Mouse (Mus musculus) gastrocnemius, postnatal 36 days (tissue): ENCODE measurements around the gene Rex1bd. TPM values are rescaled to one million over a fixed set of nuclear protein-coding genes. Genes with fewer than 3 reads are reported as not detected.
A peak's percentile ranks its signal among the peaks of the same experiment; 100 is the strongest.

Experiments used
- DNase-seq, 2 experiments: peaks; one replicate each; pipeline ENCODE4 v3.0.0; 2022
- intact Hi-C: fragments of 180-260 bp; cut with DNase I; formaldehyde crosslinking; loops from one replicate; pipeline ENCODE4 v1.15.1; 2025
- long read RNA-seq, 2 experiments: library from polyadenylated mRNA; stranded (forward); transcript quantifications; one replicate each; pipeline ENCODE4 v2.0.0; 2021
- total RNA-seq, 2 experiments: library from RNA; stranded (reverse); gene quantifications; 2 replicates each; pipeline ENCODE4 v1.2.3; 2021

Gene Rex1bd
- total RNA-seq: 100 to 1,000 TPM; 126 to 128 TPM
- long read RNA-seq, experiment 1, transcript Rex1bd-207 (3 exons, 542 nt): major isoform, 216 of 334 reads
- long read RNA-seq, experiment 1, transcript Rex1bd-205 (4 exons, 725 nt): minor isoform, 7 of 334 reads
- long read RNA-seq, experiment 1, transcript Rex1bd-201 (5 exons, 671 nt): minor isoform, 103 of 334 reads
- long read RNA-seq, experiment 1, partial matches to known transcripts: 6 of 334 reads
- long read RNA-seq, experiment 1, other reads (novel, unspliced or antisense): 1 of 334 reads
- long read RNA-seq, experiment 2, transcript Rex1bd-205 (4 exons, 725 nt): minor isoform, 9 of 482 reads
- long read RNA-seq, experiment 2, transcript Rex1bd-201 (5 exons, 671 nt): minor isoform, 131 of 482 reads
- long read RNA-seq, experiment 2, transcript Rex1bd-207 (3 exons, 542 nt): major isoform, 316 of 482 reads
- long read RNA-seq, experiment 2, partial matches to known transcripts: 19 of 482 reads
- long read RNA-seq, experiment 2, other reads (novel, unspliced or antisense): 2 of 482 reads

DNA sequence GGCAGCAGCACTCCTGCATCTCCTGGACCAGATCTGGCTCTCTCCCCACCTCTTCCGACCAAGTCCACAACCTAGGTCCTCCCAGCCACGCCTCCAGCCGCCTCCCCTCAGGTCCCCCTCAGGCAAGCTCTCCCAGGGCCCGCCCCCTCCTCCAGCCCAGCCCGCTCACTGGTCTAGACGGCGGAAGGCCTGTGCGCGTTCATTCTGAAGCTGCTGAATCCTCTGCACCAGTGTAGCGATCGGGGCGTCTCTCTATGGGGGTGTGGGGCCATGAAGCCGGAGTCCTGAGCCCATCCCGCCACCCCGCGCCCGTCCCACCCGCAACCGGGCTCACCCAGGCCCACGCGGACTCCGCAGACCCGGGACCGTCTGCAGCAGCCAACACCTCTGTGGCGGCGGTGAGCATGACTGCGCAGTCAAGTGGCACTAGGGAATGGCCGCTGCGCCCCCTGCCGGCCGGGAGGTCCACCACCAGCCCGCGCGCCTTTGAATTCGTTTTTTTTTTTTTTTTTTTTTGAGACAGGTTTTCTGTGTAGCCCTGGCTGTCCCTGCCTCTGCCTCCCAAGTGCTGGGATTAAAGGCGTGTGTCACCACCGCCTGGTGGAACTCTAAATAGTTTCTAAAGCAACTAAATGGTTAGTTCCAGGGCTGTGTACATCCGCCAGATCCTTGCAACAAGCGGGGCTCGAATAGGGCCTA is at the start of gene Rex1bd:
TSS of gene Rex1bd (minus strand) at position 425 of the 699 bp plus-strand sequence.
- DNase-seq: peak; percentile 88 to 95
- intact Hi-C loops: no loop called here

DNA sequence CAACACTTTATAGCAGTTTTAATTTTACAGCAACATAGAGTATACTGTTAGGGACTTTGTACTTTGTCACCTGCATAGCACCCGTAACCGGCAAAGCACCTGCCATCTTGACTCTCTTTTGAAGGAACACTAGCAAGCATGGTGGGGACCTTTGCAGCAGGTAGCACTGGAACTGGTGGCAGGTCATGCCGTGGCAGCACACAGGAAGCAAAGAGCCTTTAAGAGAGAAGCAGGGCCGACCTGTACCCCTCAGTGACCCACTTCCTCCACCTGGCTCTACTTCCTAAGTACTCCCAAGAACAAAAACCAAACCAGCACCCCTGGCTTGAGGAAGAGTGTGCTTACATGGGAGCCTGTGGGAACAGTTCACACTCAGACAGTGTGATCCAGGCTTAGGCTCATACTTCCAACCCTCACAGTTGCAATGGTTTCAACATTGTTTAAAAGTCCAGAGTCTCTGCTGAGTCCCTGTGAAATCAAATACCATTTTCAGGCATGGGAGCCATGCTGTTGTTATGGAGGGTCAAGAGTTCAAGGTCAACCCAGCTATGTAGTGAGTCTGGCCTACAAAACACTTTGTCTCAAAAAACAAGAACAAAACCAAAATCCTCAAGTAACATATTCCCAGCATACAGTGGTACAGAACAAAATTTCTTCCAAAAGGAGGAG is 48.7 kb upstream of the Rex1bd start:
- intact Hi-C loops: no loop called here
- DNase-seq: no peak

DNA sequence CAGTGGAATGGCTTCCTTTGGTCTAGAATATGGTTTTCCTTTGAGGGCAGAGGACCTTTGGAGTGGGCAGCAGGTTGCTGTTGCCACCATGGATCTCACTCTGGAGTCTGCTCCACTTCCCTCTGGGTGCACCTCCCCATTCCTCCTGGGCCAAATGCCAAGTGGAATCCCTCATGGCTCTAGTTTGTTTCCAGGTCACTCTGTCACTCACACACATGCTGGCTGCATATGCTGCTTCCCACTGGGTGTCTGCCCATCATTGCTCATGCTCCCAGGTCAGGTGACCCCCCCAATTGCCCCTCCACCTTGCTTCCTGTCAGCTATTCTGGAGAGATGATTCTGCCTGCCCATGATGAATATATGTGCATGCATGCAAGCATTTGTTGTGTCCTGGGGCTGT is 47.2 kb upstream of the Rex1bd start:
- DNase-seq: peak in 1 of 2 experiments; percentile 70
- intact Hi-C loops: no loop called here

DNA sequence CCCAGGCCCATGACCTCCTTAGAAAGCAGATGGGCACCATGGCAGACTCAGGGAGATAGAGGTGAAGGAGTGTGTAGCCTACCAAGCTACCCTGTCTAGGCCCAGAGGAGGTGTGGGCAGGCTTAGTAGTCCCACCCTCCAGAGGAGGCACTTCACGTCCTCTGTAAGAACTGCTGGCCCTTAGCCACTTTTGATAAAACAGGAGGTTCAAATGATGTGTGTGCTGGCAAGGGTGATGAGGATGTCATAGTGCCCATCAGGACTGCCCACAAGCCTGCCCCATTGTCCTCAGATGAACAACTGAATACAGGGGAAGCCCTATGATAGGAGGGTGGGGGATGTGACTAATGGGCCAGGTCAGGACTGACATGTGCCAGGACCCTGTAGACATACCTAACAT is 46.3 kb upstream of the Rex1bd start:
- DNase-seq: no peak
- intact Hi-C loops: no loop called here

DNA sequence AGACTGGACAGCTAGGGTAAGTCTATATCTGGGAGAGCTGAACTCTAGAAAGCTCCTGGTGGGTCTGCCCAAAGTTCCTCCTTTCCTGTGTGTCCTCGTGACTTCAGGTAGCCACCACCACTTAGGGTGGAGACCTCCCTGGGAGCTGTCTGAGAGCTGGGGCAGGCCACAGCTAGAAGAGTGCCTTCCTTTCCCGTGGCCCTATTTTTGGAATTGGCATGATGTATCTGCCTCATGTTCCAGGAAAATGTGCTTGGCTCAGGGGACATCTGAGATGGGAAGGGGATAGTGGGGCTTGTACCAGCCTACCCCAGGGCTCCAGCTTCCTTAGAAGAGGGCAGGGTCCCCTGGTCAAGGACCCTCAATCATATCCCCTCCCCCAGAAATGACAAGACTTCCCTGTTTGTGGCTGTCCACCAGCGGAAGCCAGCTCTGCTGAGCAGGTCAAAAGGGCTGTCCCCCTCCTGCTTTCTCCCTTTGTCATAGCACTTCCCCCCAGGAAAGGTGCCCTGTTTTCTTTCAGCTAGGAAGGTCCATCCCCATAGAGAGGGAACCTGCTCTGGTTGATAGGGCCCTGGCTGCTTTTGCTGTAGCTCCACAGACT is 45.1 kb upstream of the Rex1bd start:
- intact Hi-C loops: no loop called here
- DNase-seq: no peak

- intact Hi-C loops: loop anchor here (5.0 kb wide), 1 partner anchor 33 kb away; no protein-coding TSS in a partner anchor
These were observed 43.0 kb upstream of the Rex1bd start for GRCm38 (mm10) chr8:70549412-70550184.

GRCm38 (mm10) chr8:70547762-70548161 is 41.2 kb upstream of the Rex1bd start:
- DNase-seq: no peak
- intact Hi-C loops: loop anchor here (5.0 kb wide), 1 partner anchor 35 kb away; no protein-coding TSS in a partner anchor

More at GRCm38 (mm10) chr8:70549412-70550184, 43.0 kb upstream of the Rex1bd start:
- DNase-seq: no peak

GRCm38 (mm10) chr8:70546412-70546811 is 39.9 kb upstream of the Rex1bd start:
- no peak for DNase-seq
- intact Hi-C loops: loop anchor here (5.0 kb wide), 1 partner anchor 36 kb away; no protein-coding TSS in a partner anchor

DNA sequence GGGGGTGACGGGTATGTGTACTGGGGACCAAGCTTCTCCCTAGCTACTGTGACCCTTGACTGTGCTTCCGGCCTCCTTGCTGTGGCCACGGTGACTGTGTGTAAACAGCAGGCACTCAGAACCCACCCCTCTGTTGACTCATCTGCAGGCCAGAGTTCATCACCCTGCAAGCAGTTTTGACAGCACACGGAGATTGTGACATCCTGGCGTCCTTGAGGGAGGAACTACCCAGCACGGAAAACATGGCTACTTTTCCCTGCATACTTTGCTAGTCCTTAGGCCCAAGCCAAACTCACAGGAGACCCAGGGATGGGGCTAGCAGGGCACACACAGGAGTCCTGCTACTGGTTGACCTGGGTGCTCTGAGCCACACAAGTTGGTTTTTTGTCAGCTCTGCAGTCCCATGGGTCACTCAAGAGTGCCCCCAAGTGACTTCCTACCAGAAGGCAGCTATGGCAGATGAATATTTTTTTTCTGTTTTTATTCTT is 37.7 kb upstream of the Rex1bd start:
- intact Hi-C loops: no loop called here
- no peak for DNase-seq

DNA sequence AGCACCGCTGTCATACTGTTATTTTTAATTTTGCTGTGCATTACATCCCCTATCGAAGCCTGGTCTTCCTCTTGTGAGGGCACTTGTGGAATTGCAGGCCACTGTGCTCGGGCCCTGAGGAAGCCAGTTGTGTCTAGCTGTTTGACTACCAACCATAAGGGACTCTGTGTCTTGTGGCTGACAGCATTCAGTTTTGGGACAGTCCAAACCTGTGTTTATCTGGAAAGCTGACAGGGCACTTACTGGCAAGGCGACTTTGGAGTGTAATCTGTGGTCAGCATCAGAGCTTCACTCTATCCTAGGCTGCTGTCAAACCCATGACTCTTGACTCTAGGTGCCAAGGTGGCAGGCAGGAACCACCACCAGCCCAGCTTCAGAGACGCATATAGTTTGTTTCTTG is 34.5 kb upstream of the Rex1bd start:
- DNase-seq: no peak
- intact Hi-C loops: no loop called here

- intact Hi-C loops: no loop called here
- no peak for DNase-seq
These were observed 34.0 kb upstream of the Rex1bd start for GRCm38 (mm10) chr8:70540507-70541071.

DNA sequence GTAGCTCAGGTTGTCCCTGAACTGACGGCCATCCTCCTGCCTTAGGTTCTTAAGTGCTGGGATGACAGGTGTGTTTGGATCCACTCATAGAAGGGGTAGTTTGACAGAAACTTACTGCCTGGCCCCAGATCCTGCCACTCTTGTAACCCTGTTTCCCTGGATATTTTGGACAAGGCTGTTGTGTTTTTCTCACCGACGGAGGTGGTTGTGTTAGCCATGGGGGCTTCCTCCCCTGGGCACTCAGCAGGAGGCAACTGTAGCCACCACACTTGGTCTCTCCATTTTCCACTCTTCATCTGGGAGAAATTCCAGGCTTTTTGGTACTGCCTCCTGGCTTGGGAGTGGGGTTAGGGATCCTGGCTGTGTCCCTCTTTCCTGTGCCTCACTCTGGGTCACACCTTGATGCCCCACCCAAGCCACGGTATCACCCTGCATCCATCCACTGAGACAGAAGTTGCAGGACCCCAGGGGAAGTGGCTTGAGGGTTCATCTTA is 33.5 kb upstream of the Rex1bd start:
- intact Hi-C loops: no loop called here
- DNase-seq: no peak

DNA sequence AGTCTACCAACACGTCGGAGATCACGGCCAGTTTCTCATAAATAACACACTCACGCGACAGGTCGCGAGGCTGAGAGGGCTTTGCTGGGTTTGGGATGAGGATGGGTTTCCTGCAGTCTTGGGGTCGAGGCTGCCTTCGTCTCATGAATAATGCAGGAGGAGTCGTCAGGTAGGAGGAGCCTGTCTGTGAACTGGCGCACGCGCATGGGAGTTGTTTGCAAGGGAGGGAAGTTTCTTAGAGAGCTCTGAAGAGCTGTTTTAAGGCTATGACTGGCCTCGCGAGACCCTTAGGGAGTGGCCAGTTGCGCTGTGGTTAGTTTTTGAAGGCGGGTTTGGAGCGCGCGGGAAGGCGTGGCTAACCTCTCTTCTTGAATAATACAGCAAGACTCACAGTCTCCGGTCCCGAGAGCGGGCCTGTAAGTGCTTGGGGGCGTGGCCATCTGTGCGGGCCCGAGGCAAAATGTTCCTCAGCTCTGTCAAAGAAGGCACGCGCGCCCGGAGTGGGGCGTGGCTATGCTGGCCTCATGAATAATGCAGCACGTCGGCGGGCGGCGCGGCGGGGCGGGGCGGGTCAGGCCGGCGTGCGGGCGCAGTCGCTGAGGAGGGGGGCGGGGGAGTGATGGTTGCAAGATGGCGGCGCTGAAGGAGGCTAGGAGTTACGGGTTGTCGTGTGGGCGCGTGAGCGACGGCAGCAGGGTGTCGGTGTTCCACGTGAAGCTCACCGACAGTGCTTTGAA is 32.7 kb upstream of the Rex1bd start, which contains the start of gene Ell:
TSS of gene Ell (plus strand) at position 381 of the 737 bp plus-strand sequence.
- intact Hi-C loops: no loop called here
- peak; percentile 99 to 100 for DNase-seq

GRCm38 (mm10) chr8:70538633-70539076 is 32.1 kb upstream of the Rex1bd start:
- intact Hi-C loops: no loop called here
- peak; percentile 100 for DNase-seq

DNA sequence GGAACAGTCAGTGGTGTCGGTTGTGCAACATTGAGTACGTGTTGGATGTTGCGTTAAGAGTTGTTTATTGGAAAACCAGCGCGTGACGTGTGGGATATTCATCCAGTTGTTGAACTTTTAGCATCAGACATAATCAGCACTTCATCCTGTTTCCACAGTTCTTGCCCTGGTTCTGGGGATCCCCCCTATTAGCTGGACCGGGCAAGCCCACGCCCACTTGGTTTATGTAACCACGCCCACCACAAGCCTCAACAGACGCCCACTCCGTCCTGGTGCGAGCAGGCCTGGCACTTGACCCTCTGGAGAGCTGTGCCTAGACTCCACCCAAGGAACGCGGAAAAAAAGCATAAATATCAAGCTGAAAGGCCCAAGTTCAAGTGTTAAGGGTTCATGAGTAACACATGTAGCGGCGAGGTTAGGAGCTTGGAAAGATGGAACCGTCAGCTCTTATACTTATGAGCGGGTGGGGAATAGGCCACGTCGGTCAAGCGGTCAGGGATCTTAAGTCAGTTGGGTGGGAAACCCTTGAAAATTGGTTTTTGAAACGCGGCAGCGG is 31.6 kb upstream of the Rex1bd start:
- intact Hi-C loops: no loop called here
- DNase-seq: peak; percentile 50 to 64

DNA sequence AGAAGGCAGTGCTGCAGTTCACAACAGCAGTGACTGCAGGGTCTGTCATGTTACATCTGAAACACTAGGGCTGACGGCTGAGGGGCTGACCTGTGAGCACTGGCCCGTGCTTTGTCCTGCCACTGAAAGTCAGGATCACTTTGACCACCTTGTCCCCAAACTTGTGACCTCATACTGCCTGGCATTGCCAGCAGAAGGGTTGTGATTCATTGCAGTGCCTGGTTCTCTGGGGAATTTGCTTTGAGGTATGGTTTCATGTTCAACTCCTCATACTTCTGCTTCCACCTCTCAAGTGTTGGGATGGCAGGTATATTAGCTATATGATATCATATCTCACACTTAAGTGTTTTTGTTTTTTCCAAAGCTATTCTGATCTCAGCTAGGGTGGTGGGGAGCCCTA is 29.1 kb upstream of the Rex1bd start:
- no peak for DNase-seq
- intact Hi-C loops: no loop called here

DNA sequence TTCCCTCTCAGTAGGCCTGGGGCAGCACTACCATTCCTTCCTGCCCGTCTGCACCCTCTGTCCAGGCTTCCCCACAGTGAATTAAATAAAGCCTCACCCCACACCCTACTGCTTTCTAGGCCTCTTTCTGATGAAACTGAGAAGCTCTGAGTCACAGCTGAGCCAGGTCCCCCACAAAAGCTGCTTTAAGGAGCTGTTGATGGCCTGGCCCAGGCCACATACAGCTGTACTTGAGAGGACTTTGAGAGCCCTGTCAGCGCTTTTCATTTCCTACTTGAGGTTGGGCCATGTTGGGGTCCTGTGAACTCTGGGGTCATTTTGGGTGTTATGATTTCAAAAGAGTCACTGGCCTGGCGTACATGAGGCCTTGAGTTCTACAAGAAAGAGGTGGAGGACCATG is 28.7 kb upstream of the Rex1bd start:
- intact Hi-C loops: no loop called here
- DNase-seq: no peak

GRCm38 (mm10) chr8:70534281-70534680 is 27.7 kb upstream of the Rex1bd start:
- no peak for DNase-seq
- intact Hi-C loops: no loop called here
